Mouse (Mus musculus) erythroblast, embryonic 14.5 days (primary cell): ENCODE measurements around the gene Adcy4.

Experiments used
- GATA1 ChIP-seq: IDR thresholded peaks from 2 replicates; pipeline ENCODE4 v1.6.1; 2012; ENCODE audit warnings: low read length, inconsistent platforms, mixed read lengths
- TAL1 ChIP-seq: IDR thresholded peaks from 3 replicates; pipeline ENCODE4 v1.6.1; 2012; ENCODE audit warnings: low read length, inconsistent platforms, mixed read lengths

GRCm38 (mm10) chr14:55822991-55823762, 39.3 kb upstream of the Adcy4 start, which contains the start of gene Nfatc4:
- TF ChIP-seq GATA1 (no peak), TAL1 (no peak)
